Comparison of ENCODE assay signal across 10 mouse cellular contexts in genomic region chr9:21626571-21626970, GRCm38 (mm10). TPM values are rescaled to one million over a fixed set of nuclear protein-coding genes. Genes with fewer than 3 reads are reported as not detected.
A peak's percentile ranks its signal among the peaks of the same experiment; 100 is the strongest.
DNase-seq lines count a peak whose midpoint lies in the region; ATAC-seq and TF ChIP-seq lines count a peak whose summit lies in the region.
"Had no signal": no experiment of that assay in that cellular context is flagged by ENCODE, and none has a peak within 500 bp of the region (broad histone marks: within the 10 kb centered on the region; RNA-seq: fewer than 3 reads in every experiment).

No protein-coding gene starts in this region.

- H3K27ac ChIP-seq in cerebellum, adult 2 months (ENCODE audit: insufficient read depth, low read length) = no peak overlapping the region
- H3K27ac ChIP-seq in liver, embryonic 14.5 days = no peak overlapping the region
- H3K27ac ChIP-seq in liver, embryonic 11.5 days (ENCODE audit: low read depth, low read length) = no peak overlapping the region
- H3K27ac ChIP-seq: kidney, embryonic 15.5 days had no signal

- DNase-seq in cerebellum, adult 2 months = no peak
- DNase-seq in cerebellum, adult 9-10 months = no peak
- no peak for DNase-seq in liver, embryonic 14.5 days (ENCODE audit: low read depth in 3 of 3, low spot score in 3 of 3)
- no peak for DNase-seq in liver, embryonic 11.5 days (ENCODE audit: low spot score)
- DNase-seq in CD4-positive, CD25-positive, alpha-beta regulatory T cell, adult 2 months (ENCODE audit: low read depth, low spot score) = peak; percentile 36
- DNase-seq in urinary bladder, postnatal 14 days (ENCODE audit: low spot score) = no peak
- DNase-seq in retina, postnatal 1 day = no peak
- DNase-seq: heart, postnatal 36 days had no signal

- no peaks in the 10 kb centered on the region for H3K27me3 ChIP-seq in cerebellum, adult 2 months (ENCODE audit: control insufficient read depth, insufficient read depth, low read length)
- no peaks in the 10 kb centered on the region for H3K27me3 ChIP-seq in liver, embryonic 14.5 days (ENCODE audit: control insufficient read depth, insufficient read depth, low read length)
- no peaks in the 10 kb centered on the region for H3K27me3 ChIP-seq in liver, embryonic 11.5 days (replicated peaks; ENCODE audit: control insufficient read depth, insufficient read depth, low read length)
- H3K27me3 ChIP-seq: kidney, embryonic 15.5 days had no signal

- H3K4me2 ChIP-seq in liver, embryonic 14.5 days (ENCODE audit: low read depth) = no peak overlapping the region
- no peak overlapping the region for H3K4me2 ChIP-seq in liver, embryonic 11.5 days
- H3K4me2 ChIP-seq: kidney, embryonic 15.5 days had no signal

- no peak for ATAC-seq in liver, embryonic 14.5 days (ENCODE audit: insufficient read depth)
- ATAC-seq in liver, embryonic 11.5 days (replicated peaks; ENCODE audit: low FRiP score) = no peak
- peak; percentile 39; the same call in 1 of the 2 replicates for ATAC-seq in erythroblast, adult 5-6 weeks (replicated peaks; ENCODE audit: low FRiP score, poor library complexity, severe bottlenecking)

- no peak for TF ChIP-seq POLR2A in cerebellum, adult 2 months (IDR thresholded peaks at IDR 0.05; ENCODE audit: borderline replicate concordance, insufficient read depth, low read length)

- peak; percentile 10; the same call in 1 of the 2 replicates for TF ChIP-seq CTCF in cerebellum, adult 2 months (IDR thresholded peaks at IDR 0.05; ENCODE audit: borderline replicate concordance, insufficient read depth, low read depth, low read length)
- TF ChIP-seq CTCF in liver, embryonic 14.5 days (IDR thresholded peaks at IDR 0.05; ENCODE audit: low read depth) = peak; percentile 74

- peaks cover 18% of the 10 kb centered on the region for H3K4me1 ChIP-seq in cerebellum, adult 2 months (ENCODE audit: control insufficient read depth, insufficient read depth, low read length)
- H3K4me1 ChIP-seq in liver, embryonic 14.5 days (replicated peaks; ENCODE audit: control insufficient read depth in 2 of 2, insufficient read depth in 2 of 2, low read length in 1 of 2) = no peaks in the 10 kb centered on the region; a peak in 3 of 4 replicates
- no peaks in the 10 kb centered on the region for H3K4me1 ChIP-seq in liver, embryonic 11.5 days (replicated peaks; ENCODE audit: control insufficient read depth, insufficient read depth, low read length)
- H3K4me1 ChIP-seq: kidney, embryonic 15.5 days had no signal

- H3K36me3 ChIP-seq in liver, embryonic 14.5 days (replicated peaks; ENCODE audit: control insufficient read depth, insufficient read depth, low read depth) = 0 out of 2 replicates have a peak, but pooled peaks cover 3% of the 10 kb centered on the region
- H3K36me3 ChIP-seq in liver, embryonic 11.5 days (ENCODE audit: control insufficient read depth, insufficient read depth, low read length) = no peaks in the 10 kb centered on the region

- TF ChIP-seq EP300 in liver, embryonic 14.5 days (IDR thresholded peaks at IDR 0.05; ENCODE audit: low read depth) = no peak

- no peak overlapping the region for H3K9ac ChIP-seq in liver, embryonic 14.5 days (replicated peaks)
- H3K9ac ChIP-seq in liver, embryonic 11.5 days (ENCODE audit: low read depth, low read length) = no peak overlapping the region
- H3K9ac ChIP-seq: kidney, embryonic 15.5 days had no signal

- H3K4me3 ChIP-seq in cerebellum, adult 2 months (replicated peaks; ENCODE audit: insufficient read depth, low read depth, low read length) = no peak overlapping the region
- H3K4me3 ChIP-seq in liver, embryonic 14.5 days (ENCODE audit: insufficient read depth in 1 of 2, low read depth in 2 of 2, low read length in 2 of 2) = no peak overlapping the region
- no peak overlapping the region for H3K4me3 ChIP-seq in liver, embryonic 11.5 days (ENCODE audit: low read depth, low read length)
- H3K4me3 ChIP-seq: kidney, embryonic 15.5 days had no signal

- H3K9me3 ChIP-seq in liver, embryonic 14.5 days (ENCODE audit: control insufficient read depth, low read length) = no peaks in the 10 kb centered on the region
- no peaks in the 10 kb centered on the region for H3K9me3 ChIP-seq in liver, embryonic 11.5 days (ENCODE audit: control insufficient read depth, low read length)
- H3K9me3 ChIP-seq: kidney, embryonic 15.5 days had no signal

RNA-seq across cellular contexts. Expression of gene Smarca4, which starts 10.6 kb away (rescaled TPM):
- 88.8 and 96.7 TPM in 2 replicates for polyA plus RNA-seq in cerebellum, adult 2 months (2012; rRNA removed)
- polyA plus RNA-seq in liver, embryonic 14.5 days (2012; rRNA removed) = 17.0 and 20.6 TPM in 2 replicates
- polyA plus RNA-seq in liver, embryonic 14.5 days (2014; fragmentation: Nextera tagmentation; extraction: Ambion mirVana) = 17.7 and 22.6 TPM in 2 replicates
- polyA plus RNA-seq in liver, embryonic 11.5 days (2014; fragmentation: Nextera tagmentation; extraction: Ambion mirVana) = 86.1 and 86.6 TPM in 2 replicates
- total RNA-seq in erythroblast, adult 5-6 weeks (2015; ENCODE audit: low replicate concordance) = 18.4 and 19.6 TPM in 2 replicates
- 25.8 and 33.6 TPM in 2 replicates for total RNA-seq in erythroblast, adult 5-6 weeks (2017; ENCODE audit: low replicate concordance)

RNA-seq across cellular contexts. Expression of gene Yipf2, which starts 33.9 kb away (rescaled TPM):
- 30.9 and 31.3 TPM in 2 replicates for polyA plus RNA-seq in cerebellum, adult 2 months (2012; rRNA removed)
- 6.1 and 6.6 TPM in 2 replicates for polyA plus RNA-seq in liver, embryonic 14.5 days (2012; rRNA removed)
- polyA plus RNA-seq in liver, embryonic 14.5 days (2014; fragmentation: Nextera tagmentation; extraction: Ambion mirVana) = 7.7 and 9.0 TPM in 2 replicates
- polyA plus RNA-seq in liver, embryonic 11.5 days (2014; fragmentation: Nextera tagmentation; extraction: Ambion mirVana) = 15.5 and 16.5 TPM in 2 replicates
- 1.3 and 2.3 TPM in 2 replicates for total RNA-seq in erythroblast, adult 5-6 weeks (2015; ENCODE audit: low replicate concordance)
- total RNA-seq in erythroblast, adult 5-6 weeks (2017; ENCODE audit: low replicate concordance) = 2.6 and 5.7 TPM in 2 replicates

RNA-seq across cellular contexts. Expression of gene Timm29, which starts 34.0 kb away (rescaled TPM):
- polyA plus RNA-seq in cerebellum, adult 2 months (2012; rRNA removed) = 53.1 and 53.4 TPM in 2 replicates
- 14.6 and 15.3 TPM in 2 replicates for polyA plus RNA-seq in liver, embryonic 14.5 days (2012; rRNA removed)
- 17.0 and 21.9 TPM in 2 replicates for polyA plus RNA-seq in liver, embryonic 14.5 days (2014; fragmentation: Nextera tagmentation; extraction: Ambion mirVana)
- 35.2 and 41.5 TPM in 2 replicates for polyA plus RNA-seq in liver, embryonic 11.5 days (2014; fragmentation: Nextera tagmentation; extraction: Ambion mirVana)
- total RNA-seq in erythroblast, adult 5-6 weeks (2015; ENCODE audit: low replicate concordance) = 11.1 and 16.7 TPM in 2 replicates
- 16.2 and 17.0 TPM in 2 replicates for total RNA-seq in erythroblast, adult 5-6 weeks (2017; ENCODE audit: low replicate concordance)
